ENCODE assay signal across 20 mouse cellular contexts in the genomic region with DNA sequence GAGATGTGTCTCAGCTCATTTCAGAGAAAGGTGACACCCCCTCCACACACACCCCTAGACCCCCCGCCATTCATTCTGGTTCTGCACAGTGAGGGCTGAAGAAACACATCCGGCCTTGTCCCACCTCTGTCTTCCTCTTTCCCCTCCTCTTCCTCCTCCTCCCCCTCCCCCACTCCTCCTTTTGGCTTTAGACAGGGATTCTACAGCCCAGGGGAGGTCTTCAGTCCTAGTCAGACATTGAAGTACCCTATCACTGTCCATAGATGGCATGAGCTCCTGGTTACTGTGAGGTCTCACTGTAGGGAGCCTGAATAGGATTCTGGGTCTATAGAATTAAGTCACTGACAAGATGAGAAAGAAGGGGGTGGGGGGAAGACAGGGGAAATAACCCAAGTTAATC. TPM values are rescaled to one million over a fixed set of nuclear protein-coding genes. Genes with fewer than 3 reads are reported as not detected.
DNase-seq lines count a peak whose midpoint lies in the region; ATAC-seq and TF ChIP-seq lines count a peak whose summit lies in the region.
"Had no signal": no experiment of that assay in that cellular context is flagged by ENCODE, and none has a peak within 500 bp of the region (broad histone marks: within the 10 kb centered on the region; RNA-seq: fewer than 3 reads in every experiment).

No protein-coding gene starts in this region.

- peak overlapping the region; percentile 83; the same call in 1 of the 2 replicates for H3K9ac ChIP-seq in forebrain, embryonic 16.5 days (replicated peaks; ENCODE audit: low read depth, low read length)
- H3K9ac ChIP-seq in hindbrain, postnatal 0 days (replicated peaks; ENCODE audit: low read length), result 0 out of 2 replicates have a peak overlapping the region, but pooled peaks have one; percentile 61
- no peak overlapping the region for H3K9ac ChIP-seq in neural tube, embryonic 14.5 days (replicated peaks; ENCODE audit: low read depth, low read length)
- H3K9ac ChIP-seq: embryonic facial prominence, embryonic 12.5 days; heart, embryonic 12.5 days; liver, embryonic 13.5 days had no signal

- peak overlapping the region; percentile 98 for H3K4me2 ChIP-seq in forebrain, embryonic 16.5 days (ENCODE audit: low read length)
- peak overlapping the region; percentile 74 for H3K4me2 ChIP-seq in hindbrain, postnatal 0 days (ENCODE audit: low read depth, low read length)
- peak overlapping the region; percentile 97; the same call in 1 of the 2 replicates for H3K4me2 ChIP-seq in neural tube, embryonic 14.5 days (ENCODE audit: low read depth, low read length)
- H3K4me2 ChIP-seq: heart, embryonic 12.5 days had no signal

- TF ChIP-seq CTCF in left cerebral cortex, adult 2 months (IDR thresholded peaks at IDR 0.05), result no peak
- TF ChIP-seq CTCF in hindbrain, postnatal 0 days (IDR thresholded peaks at IDR 0.05; ENCODE audit: low read depth), result no peak

- no peak for ATAC-seq in forebrain, embryonic 16.5 days
- ATAC-seq in hindbrain, postnatal 0 days, result no peak
- ATAC-seq in neural tube, embryonic 14.5 days (ENCODE audit: low read depth), result no peak
- ATAC-seq: lung, postnatal 0 days had no signal

- no peaks in the 10 kb centered on the region for H3K27me3 ChIP-seq in forebrain, embryonic 16.5 days (replicated peaks; ENCODE audit: control insufficient read depth, insufficient read depth, low read length)
- H3K27me3 ChIP-seq in hindbrain, postnatal 0 days (ENCODE audit: insufficient read depth, low read length), result no peaks in the 10 kb centered on the region
- 0 out of 2 replicates have a peak, but pooled peaks cover 3% of the 10 kb centered on the region for H3K27me3 ChIP-seq in neural tube, embryonic 14.5 days (ENCODE audit: control insufficient read depth, insufficient read depth, low read length)

- no peaks in the 10 kb centered on the region for H3K9me3 ChIP-seq in forebrain, embryonic 16.5 days (ENCODE audit: control insufficient read depth, low read length)
- H3K9me3 ChIP-seq in hindbrain, postnatal 0 days (ENCODE audit: low read length), result no peaks in the 10 kb centered on the region
- H3K9me3 ChIP-seq in neural tube, embryonic 14.5 days (ENCODE audit: control insufficient read depth, low read length), result no peaks in the 10 kb centered on the region
- H3K9me3 ChIP-seq: embryonic facial prominence, embryonic 12.5 days; heart, embryonic 12.5 days; limb, embryonic 10.5 days; liver, embryonic 13.5 days had no signal

- DNase-seq in left cerebral cortex, adult 2 months (ENCODE audit: extremely low spot score in 1 of 2, low spot score in 2 of 2), result no peak
- no peak for DNase-seq in left cerebral cortex, postnatal 10 days (ENCODE audit: extremely low spot score in 1 of 2, low spot score in 2 of 2)
- DNase-seq in hindbrain, postnatal 0 days (ENCODE audit: low spot score), result no peak
- DNase-seq in gastrocnemius, postnatal 10 days, result no peak
- DNase-seq in retina, postnatal 1 day, result no peak
- no peak for DNase-seq in gastrocnemius, postnatal 4 days (ENCODE audit: low spot score in 2 of 2)
- DNase-seq: cerebellum, postnatal 36 days; gastrocnemius, postnatal 36 days; kidney, adult 2 months; kidney, postnatal 36 days; liver, embryonic 13.5 days; thymus, postnatal 36 days had no signal

- H3K4me1 ChIP-seq in forebrain, embryonic 16.5 days (replicated peaks; ENCODE audit: control insufficient read depth, insufficient read depth, low read length), result peaks cover 39% of the 10 kb centered on the region
- H3K4me1 ChIP-seq in hindbrain, postnatal 0 days (ENCODE audit: insufficient read depth, low read length), result peaks cover 8% of the 10 kb centered on the region
- H3K4me1 ChIP-seq in neural tube, embryonic 14.5 days (ENCODE audit: control insufficient read depth, insufficient read depth, low read length), result peaks cover 12% of the 10 kb centered on the region

- H3K4me3 ChIP-seq in left cerebral cortex, adult 2 months, result peak overlapping the region; percentile 28
- H3K4me3 ChIP-seq in forebrain, embryonic 16.5 days (replicated peaks; ENCODE audit: low read length), result peak overlapping the region; percentile 78
- H3K4me3 ChIP-seq in hindbrain, postnatal 0 days (ENCODE audit: low read length), result peak overlapping the region; percentile 50
- H3K4me3 ChIP-seq in neural tube, embryonic 14.5 days (ENCODE audit: low read depth, low read length), result no peak overlapping the region
- H3K4me3 ChIP-seq: heart, embryonic 12.5 days; limb, embryonic 10.5 days; liver, embryonic 13.5 days had no signal

- no peak overlapping the region for H3K27ac ChIP-seq in left cerebral cortex, adult 2 months
- no peak overlapping the region for H3K27ac ChIP-seq in forebrain, embryonic 16.5 days (ENCODE audit: low read length)
- H3K27ac ChIP-seq in hindbrain, postnatal 0 days, result no peak overlapping the region
- H3K27ac ChIP-seq in neural tube, embryonic 14.5 days (ENCODE audit: low read depth, low read length), result no peak overlapping the region
- H3K27ac ChIP-seq: embryonic facial prominence, embryonic 12.5 days; limb, embryonic 10.5 days; liver, embryonic 13.5 days had no signal

- 60% methylated on average over 2 of the region's 2 CpGs for WGBS in forebrain, embryonic 16.5 days
- 35% methylated on average over 2 of the region's 2 CpGs for WGBS in hindbrain, postnatal 0 days
- 45% methylated on average over 2 of the region's 2 CpGs for WGBS in neural tube, embryonic 14.5 days

- H3K36me3 ChIP-seq in forebrain, embryonic 16.5 days (ENCODE audit: control insufficient read depth, insufficient read depth), result peaks cover 12% of the 10 kb centered on the region; the same call in 1 of the 2 replicates
- H3K36me3 ChIP-seq in hindbrain, postnatal 0 days (ENCODE audit: insufficient read depth, low read length), result no peaks in the 10 kb centered on the region; the same call in 1 of the 2 replicates
- H3K36me3 ChIP-seq in neural tube, embryonic 14.5 days (ENCODE audit: control insufficient read depth, insufficient read depth, low read length), result no peaks in the 10 kb centered on the region
- H3K36me3 ChIP-seq: embryonic facial prominence, embryonic 12.5 days; heart, embryonic 12.5 days; limb, embryonic 10.5 days; liver, embryonic 13.5 days had no signal

- intact Hi-C loops in left cerebral cortex, adult 2 months (cut with DNase I), result no loop called here
- intact Hi-C loops in left cerebral cortex, postnatal 10 days (cut with DNase I), result loop anchor here (5.0 kb wide), 1 partner anchor 444 kb away; no protein-coding TSS in a partner anchor

RNA-seq across cellular contexts. Expression of a gene that starts 1.9 kb away (rescaled TPM):
- total RNA-seq in left cerebral cortex, adult 2 months (2021), result 10 to 100 TPM; 30.4 to 33.8 TPM
- 10 to 100 TPM; 33.8 to 38.1 TPM for total RNA-seq in left cerebral cortex, postnatal 10 days (2021)
- 70.3 and 87.5 TPM in 2 replicates for polyA plus RNA-seq in forebrain, embryonic 16.5 days (2015; fragmentation: Nextera tagmentation; extraction: Ambion mirVana)
- total RNA-seq in hindbrain, postnatal 0 days (2014; rRNA removed), result 58.9 and 94.0 TPM in 2 replicates
- 32.4 and 37.6 TPM in 2 replicates for polyA plus RNA-seq in hindbrain, postnatal 0 days (2015; fragmentation: Nextera tagmentation; extraction: Ambion mirVana)
- polyA plus RNA-seq in neural tube, embryonic 14.5 days (2014; fragmentation: Nextera tagmentation; extraction: Ambion mirVana), result 9.9 and 14.2 TPM in 2 replicates
- total RNA-seq in gastrocnemius, postnatal 10 days (2021), result 1 to 10 TPM in 1 of 2 experiments, under 1 TPM in 1; 0.12 to 1.3 TPM
- total RNA-seq in gastrocnemius, postnatal 4 days (2021), result under 1 TPM in 1 of 2 experiments, not detected in 1; 0.13 TPM
- total RNA-seq: gastrocnemius, postnatal 36 days; megakaryocyte-erythroid progenitor cell, adult 5-6 weeks; neutrophil, adult 5-6 weeks had no signal

RNA-seq across cellular contexts. Expression of a gene that starts 28.0 kb away (rescaled TPM):
- total RNA-seq in left cerebral cortex, adult 2 months (2021), result 10 to 100 TPM; 50.3 to 52.3 TPM
- total RNA-seq in left cerebral cortex, postnatal 10 days (2021), result 10 to 100 TPM; 38.0 to 38.2 TPM
- 35.5 and 36.3 TPM in 2 replicates for polyA plus RNA-seq in forebrain, embryonic 16.5 days (2015; fragmentation: Nextera tagmentation; extraction: Ambion mirVana)
- total RNA-seq in hindbrain, postnatal 0 days (2014; rRNA removed), result 59.9 and 63.8 TPM in 2 replicates
- 30.6 and 31.3 TPM in 2 replicates for polyA plus RNA-seq in hindbrain, postnatal 0 days (2015; fragmentation: Nextera tagmentation; extraction: Ambion mirVana)
- polyA plus RNA-seq in neural tube, embryonic 14.5 days (2014; fragmentation: Nextera tagmentation; extraction: Ambion mirVana), result 35.0 and 36.3 TPM in 2 replicates
- 10 to 100 TPM; 20.1 to 25.0 TPM for total RNA-seq in gastrocnemius, postnatal 10 days (2021)
- total RNA-seq in gastrocnemius, postnatal 4 days (2021), result 10 to 100 TPM; 23.0 to 26.6 TPM

RNA-seq across cellular contexts. Expression of a gene that starts 28.9 kb away (rescaled TPM):
- total RNA-seq in left cerebral cortex, adult 2 months (2021), result 10 to 100 TPM; 12.4 to 13.3 TPM
- 10 to 100 TPM; 19.9 to 21.8 TPM for total RNA-seq in left cerebral cortex, postnatal 10 days (2021)
- polyA plus RNA-seq in forebrain, embryonic 16.5 days (2015; fragmentation: Nextera tagmentation; extraction: Ambion mirVana), result 41.6 and 44.4 TPM in 2 replicates
- total RNA-seq in hindbrain, postnatal 0 days (2014; rRNA removed), result 63.3 and 67.9 TPM in 2 replicates
- 35.0 and 35.6 TPM in 2 replicates for polyA plus RNA-seq in hindbrain, postnatal 0 days (2015; fragmentation: Nextera tagmentation; extraction: Ambion mirVana)
- 23.5 and 24.4 TPM in 2 replicates for polyA plus RNA-seq in neural tube, embryonic 14.5 days (2014; fragmentation: Nextera tagmentation; extraction: Ambion mirVana)
- total RNA-seq in gastrocnemius, postnatal 10 days (2021), result 1 to 10 TPM; 4.9 to 7.2 TPM
- total RNA-seq in gastrocnemius, postnatal 4 days (2021), result 1 to 10 TPM; 8.2 to 8.9 TPM

Comparison
In these comparisons a context has a peak if more than half of its experiments do, and no peak if none do; other contexts are left out.
1. RNA of a gene that starts 1.9 kb away (total RNA-seq): 58.9 to 94.0 TPM in hindbrain, postnatal 0 days, 33.8 to 38.1 TPM in left cerebral cortex, postnatal 10 days and 30.4 to 33.8 TPM in left cerebral cortex, adult 2 months; 0.12 to 1.3 TPM in gastrocnemius, postnatal 10 days and 0.13 TPM in gastrocnemius, postnatal 4 days; every median in the first group is over 10 times any median in the second.
2. Peak in every context shown above with its lines, with median percentiles within 50 percentile points of each other: H3K4me2 ChIP-seq.